In genomic region chr15:84679090-84679489, GRCm38 (mm10) we compare ENCODE assay signal across 12 mouse cellular contexts. TPM values are rescaled to one million over a fixed set of nuclear protein-coding genes. Genes with fewer than 3 reads are reported as not detected.
DNase-seq lines count a peak whose midpoint lies in the region; ATAC-seq and TF ChIP-seq lines count a peak whose summit lies in the region.
"Had no signal": no experiment of that assay in that cellular context is flagged by ENCODE, and none has a peak within 500 bp of the region (broad histone marks: within the 10 kb centered on the region; RNA-seq: fewer than 3 reads in every experiment).

No protein-coding gene starts in this region.

- DNase-seq in kidney, postnatal 0 days (ENCODE audit: low spot score), result no peak
- no peak for DNase-seq in kidney, postnatal 25 days
- DNase-seq in testis, postnatal 14 days (ENCODE audit: low spot score), result no peak
- DNase-seq in MEL (ENCODE audit: low read depth, low spot score), result no peak
- no peak for DNase-seq in frontal cortex, postnatal 10 days (ENCODE audit: low spot score in 2 of 2)
- no peak for DNase-seq in urinary bladder, postnatal 14 days (ENCODE audit: low spot score)
- DNase-seq: cerebellum, postnatal 14 days; kidney, postnatal 4 days; thymus, postnatal 14 days had no signal

- no peak overlapping the region for H3K4me2 ChIP-seq in kidney, postnatal 0 days (ENCODE audit: low read length)
- H3K4me2 ChIP-seq: midbrain, embryonic 15.5 days had no signal

- no peak overlapping the region for H3K9ac ChIP-seq in kidney, postnatal 0 days (ENCODE audit: low read depth, low read length)
- no peak overlapping the region for H3K9ac ChIP-seq in MEL (ENCODE audit: control insufficient read depth, low read depth, low read length, poor library complexity, severe bottlenecking)
- H3K9ac ChIP-seq: midbrain, embryonic 15.5 days had no signal

- no peak for TF ChIP-seq POLR2A in testis, adult 2 months (IDR thresholded peaks at IDR 0.05; ENCODE audit: control insufficient read depth, low read depth, low read length)
- no peak for TF ChIP-seq POLR2A in MEL (IDR thresholded peaks at IDR 0.05; ENCODE audit: control insufficient read depth in 1 of 2, insufficient read depth in 1 of 2, low read depth in 1 of 2, low read length in 2 of 2, poor library complexity in 1 of 2)
- TF ChIP-seq POLR2A in small intestine, adult 2 months (IDR thresholded peaks at IDR 0.05; ENCODE audit: low read depth, low read length), result no peak

- no peak for ATAC-seq in kidney, postnatal 0 days (replicated peaks; ENCODE audit: low FRiP score, low read depth)
- ATAC-seq: midbrain, embryonic 15.5 days had no signal

- H3K27me3 ChIP-seq in kidney, postnatal 0 days (ENCODE audit: insufficient read depth, low read length), result no peaks in the 10 kb centered on the region
- no peaks in the 10 kb centered on the region for H3K27me3 ChIP-seq in testis, adult 2 months (ENCODE audit: control insufficient read depth, insufficient read depth, low read length)
- H3K27me3 ChIP-seq in MEL (ENCODE audit: control insufficient read depth in 1 of 2, insufficient read depth in 2 of 2, low read length in 2 of 2), result no peaks in the 10 kb centered on the region
- no peaks in the 10 kb centered on the region for H3K27me3 ChIP-seq in small intestine, adult 2 months (ENCODE audit: control insufficient read depth, insufficient read depth, low read length)

- H3K4me1 ChIP-seq in kidney, postnatal 0 days (replicated peaks; ENCODE audit: insufficient read depth, low read length), result peaks cover 16% of the 10 kb centered on the region
- peaks cover 14% of the 10 kb centered on the region for H3K4me1 ChIP-seq in testis, adult 2 months (ENCODE audit: control insufficient read depth, insufficient read depth, low read length)
- H3K4me1 ChIP-seq in MEL (ENCODE audit: control insufficient read depth in 1 of 2, insufficient read depth in 2 of 2, low read length in 2 of 2), result no peaks in the 10 kb centered on the region
- peaks cover 36% of the 10 kb centered on the region for H3K4me1 ChIP-seq in small intestine, adult 2 months (ENCODE audit: control insufficient read depth, insufficient read depth, insufficient read length, low read length)

- no peaks in the 10 kb centered on the region for H3K79me2 ChIP-seq in MEL (ENCODE audit: control insufficient read depth, insufficient read depth, low read length, poor library complexity)

- H3K4me3 ChIP-seq in kidney, postnatal 0 days (replicated peaks; ENCODE audit: low read depth, low read length), result no peak overlapping the region
- no peak overlapping the region for H3K4me3 ChIP-seq in testis, adult 2 months (ENCODE audit: control insufficient read depth, low read depth, low read length)
- H3K4me3 ChIP-seq in MEL (ENCODE audit: control insufficient read depth in 1 of 2, insufficient read depth in 1 of 2, low read depth in 2 of 2, low read length in 2 of 2), result no peak overlapping the region
- no peak overlapping the region for H3K4me3 ChIP-seq in small intestine, adult 2 months (ENCODE audit: low read depth, low read length)
- H3K4me3 ChIP-seq: midbrain, embryonic 15.5 days had no signal

- H3K9me3 ChIP-seq in kidney, postnatal 0 days (replicated peaks; ENCODE audit: low read length), result no peaks in the 10 kb centered on the region
- no peaks in the 10 kb centered on the region for H3K9me3 ChIP-seq in MEL (replicated peaks; ENCODE audit: insufficient read depth, low read length)
- H3K9me3 ChIP-seq: midbrain, embryonic 15.5 days had no signal

- peak; percentile 69 for TF ChIP-seq CTCF in kidney, postnatal 0 days (IDR thresholded peaks at IDR 0.05; ENCODE audit: low read depth)
- TF ChIP-seq CTCF in testis, adult 2 months (IDR thresholded peaks at IDR 0.05; ENCODE audit: control insufficient read depth, insufficient read depth, insufficient replicate concordance, low read depth, low read length), result peak; percentile 25; the same call in 1 of the 2 replicates
- TF ChIP-seq CTCF in MEL (IDR thresholded peaks at IDR 0.05 in 2 of 3, conservative IDR thresholded peaks at IDR 0.05 in 1 of 3; ENCODE audit: control insufficient read depth in 1 of 3, insufficient read depth in 1 of 3, low read depth in 2 of 3, low read length in 3 of 3, poor library complexity in 1 of 3, severe bottlenecking in 1 of 3), result peak in 2 of 3 experiments; percentile 2 to 7; a peak in 1 of 6 replicates
- TF ChIP-seq CTCF in small intestine, adult 2 months (IDR thresholded peaks at IDR 0.05; ENCODE audit: extremely low read depth, insufficient read length, insufficient replicate concordance, low read depth, low read length), result peak; percentile 30; the same call in 1 of the 2 replicates

- 98% methylated on average over 4 of the region's 4 CpGs for WGBS in kidney, postnatal 0 days
- WGBS in small intestine, adult 2 months, result 97% methylated on average over 4 of the region's 4 CpGs

- TF ChIP-seq EP300 in MEL (IDR thresholded peaks at IDR 0.05; ENCODE audit: low read depth in 1 of 2, low read length in 2 of 2), result no peak

- H3K36me3 ChIP-seq in kidney, postnatal 0 days (ENCODE audit: insufficient read depth, low read length), result no peaks in the 10 kb centered on the region
- no peaks in the 10 kb centered on the region for H3K36me3 ChIP-seq in testis, adult 2 months (ENCODE audit: control insufficient read depth, insufficient read depth, low read length)
- H3K36me3 ChIP-seq in MEL (ENCODE audit: control insufficient read depth in 1 of 2, insufficient read depth in 2 of 2, low read length in 2 of 2), result no peaks in the 10 kb centered on the region
- H3K36me3 ChIP-seq in small intestine, adult 2 months (ENCODE audit: control insufficient read depth, insufficient read depth, low read length), result no peaks in the 10 kb centered on the region
- H3K36me3 ChIP-seq: midbrain, embryonic 15.5 days had no signal

- no peak overlapping the region for H3K27ac ChIP-seq in kidney, postnatal 0 days
- no peak overlapping the region for H3K27ac ChIP-seq in testis, adult 2 months (ENCODE audit: control insufficient read depth, insufficient read depth, low read depth, low read length)
- H3K27ac ChIP-seq in MEL (ENCODE audit: control insufficient read depth, low read depth, low read length), result no peak overlapping the region
- H3K27ac ChIP-seq in small intestine, adult 2 months (ENCODE audit: insufficient read depth, low read depth, low read length), result no peak overlapping the region
- H3K27ac ChIP-seq: midbrain, embryonic 15.5 days had no signal

- no peak; the same call in 1 of the 2 replicates for TF ChIP-seq RAD21 in MEL (IDR thresholded peaks at IDR 0.05; ENCODE audit: low read depth, low read length)

TF ChIP-seq in MEL, 35 proteins besides CTCF, POLR2A, EP300 and RAD21:
- no peak for TF ChIP-seq ZC3H11A (IDR thresholded peaks at IDR 0.05; ENCODE audit: low read depth, low read length)

RNA-seq across cellular contexts. Expression of gene Prr5, which starts 9.7 kb away (rescaled TPM):
- polyA plus RNA-seq in kidney, postnatal 0 days (2015; fragmentation: Nextera tagmentation; extraction: Ambion mirVana), result 35.0 and 35.6 TPM in 2 replicates
- polyA plus RNA-seq in testis, adult 2 months (2012; rRNA removed), result 13.0 and 13.4 TPM in 2 replicates
- not detected in 2 replicates for total RNA-seq in MEL (2012; rRNA removed)
- polyA plus RNA-seq in MEL (2012; ENCODE audit: insufficient read depth in 1 of 2, insufficient read length in 2 of 2, low read depth in 1 of 2, low replicate concordance in 2 of 2, missing spikeins in 1 of 2), result not detected
- polyA plus RNA-seq in small intestine, adult 2 months (2012; rRNA removed), result 43.2 and 82.9 TPM in 2 replicates

RNA-seq across cellular contexts. Expression of gene Arhgap8, which starts 40.8 kb away (rescaled TPM):
- polyA plus RNA-seq in kidney, postnatal 0 days (2015; fragmentation: Nextera tagmentation; extraction: Ambion mirVana), result 13.9 and 14.7 TPM in 2 replicates
- 3.1 and 3.7 TPM in 2 replicates for polyA plus RNA-seq in testis, adult 2 months (2012; rRNA removed)
- total RNA-seq in MEL (2012; rRNA removed), result not detected in 2 replicates
- polyA plus RNA-seq in MEL (2012; ENCODE audit: insufficient read depth in 1 of 2, insufficient read length in 2 of 2, low read depth in 1 of 2, low replicate concordance in 2 of 2, missing spikeins in 1 of 2), result not detected
- polyA plus RNA-seq in small intestine, adult 2 months (2012; rRNA removed), result 4.2 and 6.3 TPM in 2 replicates

Comparison
In these comparisons a context has a peak if more than half of its experiments do, and no peak if none do; other contexts are left out.
1. CTCF ChIP-seq: peak in every context shown above with its lines; median percentile 69 in kidney, postnatal 0 days; 30 in small intestine, adult 2 months; 25 in testis, adult 2 months; 4 in MEL.
2. RNA of gene Prr5, which starts 9.7 kb away (polyA plus RNA-seq): 43.2 to 82.9 TPM in small intestine, adult 2 months, 35.0 to 35.6 TPM in kidney, postnatal 0 days and 13.0 to 13.4 TPM in testis, adult 2 months; not detected in MEL; every median in the first group is over 10 times any median in the second.